Mouse (Mus musculus): ENCODE results near the gene Nfib. TPM values are rescaled to one million over a fixed set of nuclear protein-coding genes. Genes with fewer than 3 reads are reported as not detected.

Gene Nfib
- polyA plus RNA-seq, 1 experiment from 2014 or later = 58.4 TPM

- H3K4me2 ChIP-seq (ENCODE audit: low read depth, low read length, severe bottlenecking) = no peak overlapping the region
- 47% methylated on average over 11 of the region's 11 CpGs for WGBS
- no peaks in the 10 kb centered on the region for H3K36me3 ChIP-seq (ENCODE audit: control insufficient read depth, insufficient read depth, low read length)
- no peak for DNase-seq (ENCODE audit: low spot score)
- no peak overlapping the region for H3K9ac ChIP-seq (ENCODE audit: low read length)
- H3K9me3 ChIP-seq (ENCODE audit: control insufficient read depth, low read length) = no peaks in the 10 kb centered on the region
- H3K27me3 ChIP-seq (ENCODE audit: control insufficient read depth, insufficient read depth, low read length) = no peaks in the 10 kb centered on the region
- ATAC-seq (replicated peaks; ENCODE audit: low FRiP score) = no peak; the same call in 1 of the 2 replicates
- peaks cover 14% of the 10 kb centered on the region for H3K4me1 ChIP-seq (replicated peaks; ENCODE audit: control insufficient read depth, insufficient read depth, low read length)
- H3K27ac ChIP-seq (ENCODE audit: low read depth, low read length) = no peak overlapping the region
- H3K4me3 ChIP-seq (ENCODE audit: low read depth, low read length) = no peak overlapping the region
Measured at GRCm38 (mm10) chr4:82399406-82400380, 305.9 kb downstream of the Nfib start.

DNA sequence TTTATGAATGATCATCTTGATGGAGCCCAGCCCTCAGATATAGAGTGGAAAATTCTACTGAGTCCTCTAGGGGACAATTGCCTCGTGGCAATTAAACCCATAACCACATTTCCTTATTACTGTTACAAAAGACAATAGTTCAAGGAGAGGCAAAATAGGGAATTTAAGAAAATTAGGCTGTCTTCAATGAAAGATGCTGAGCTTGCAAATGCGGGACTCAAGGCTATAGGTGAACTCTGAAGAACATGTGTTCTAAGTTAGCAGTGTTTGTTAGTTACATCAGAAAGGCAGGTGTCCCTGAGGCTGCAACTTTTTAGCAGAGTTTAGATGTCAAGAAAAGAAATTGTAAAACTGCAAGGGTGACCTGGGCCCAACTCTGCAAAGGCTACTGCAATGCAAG is 307.3 kb downstream of the Nfib start:
- no peak overlapping the region for H3K9ac ChIP-seq (ENCODE audit: low read length)
- H3K27me3 ChIP-seq (ENCODE audit: control insufficient read depth, insufficient read depth, low read length) = no peaks in the 10 kb centered on the region
- H3K9me3 ChIP-seq (ENCODE audit: control insufficient read depth, low read length) = no peaks in the 10 kb centered on the region
- no peak overlapping the region for H3K27ac ChIP-seq (ENCODE audit: low read depth, low read length)
- H3K4me1 ChIP-seq (replicated peaks; ENCODE audit: control insufficient read depth, insufficient read depth, low read length) = peaks cover 14% of the 10 kb centered on the region
- H3K4me3 ChIP-seq (ENCODE audit: low read depth, low read length) = no peak overlapping the region
- no peaks in the 10 kb centered on the region for H3K36me3 ChIP-seq (ENCODE audit: control insufficient read depth, insufficient read depth, low read length)
- no peak for DNase-seq (ENCODE audit: low spot score)
- WGBS = 84% methylated on average over 2 of the region's 2 CpGs
- no peak for ATAC-seq (replicated peaks; ENCODE audit: low FRiP score)
- H3K4me2 ChIP-seq (ENCODE audit: low read depth, low read length, severe bottlenecking) = no peak overlapping the region

DNA sequence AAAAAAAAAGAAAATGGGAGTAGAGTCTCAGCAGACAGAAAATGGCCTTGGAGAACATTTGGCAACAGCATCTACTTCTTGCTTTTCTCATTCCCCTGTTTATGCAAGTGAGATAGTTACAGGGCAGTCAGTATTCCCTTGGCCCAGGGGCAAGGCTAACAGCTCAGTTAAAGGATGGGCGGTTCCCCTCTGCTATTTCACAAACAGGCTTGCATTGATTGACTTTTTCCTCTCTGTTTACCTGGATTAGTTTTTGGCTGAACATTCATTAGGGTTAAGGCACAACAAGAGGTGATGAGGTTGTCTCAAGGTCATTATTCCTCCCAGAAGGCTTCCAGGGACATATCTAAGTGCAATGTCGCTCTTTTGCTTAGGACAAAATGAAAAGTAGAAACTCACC is 308.7 kb downstream of the Nfib start:
- H3K9ac ChIP-seq (ENCODE audit: low read length) = no peak overlapping the region
- H3K36me3 ChIP-seq (ENCODE audit: control insufficient read depth, insufficient read depth, low read length) = no peaks in the 10 kb centered on the region
- ATAC-seq (replicated peaks; ENCODE audit: low FRiP score) = no peak
- H3K27me3 ChIP-seq (ENCODE audit: control insufficient read depth, insufficient read depth, low read length) = no peaks in the 10 kb centered on the region
- no peak for DNase-seq (ENCODE audit: low spot score)
- no peak overlapping the region for H3K4me3 ChIP-seq (ENCODE audit: low read depth, low read length)
- H3K4me1 ChIP-seq (replicated peaks; ENCODE audit: control insufficient read depth, insufficient read depth, low read length) = peaks cover 14% of the 10 kb centered on the region
- no peaks in the 10 kb centered on the region for H3K9me3 ChIP-seq (ENCODE audit: control insufficient read depth, low read length)
- no peak overlapping the region for H3K27ac ChIP-seq (ENCODE audit: low read depth, low read length)
- no peak overlapping the region for H3K4me2 ChIP-seq (ENCODE audit: low read depth, low read length, severe bottlenecking)
- 91% methylated on average over 2 of the region's 2 CpGs for WGBS

- WGBS = 81% methylated on average over 4 of the region's 4 CpGs
- Histone ChIP-seq H3K9me3 (ENCODE audit: control insufficient read depth, low read length) (no peaks in the 10 kb centered on the region), H3K9ac (ENCODE audit: low read length) (no peak overlapping the region), H3K36me3 (ENCODE audit: control insufficient read depth, insufficient read depth, low read length) (no peaks in the 10 kb centered on the region), H3K27ac (ENCODE audit: low read depth, low read length) (no peak overlapping the region), H3K4me3 (ENCODE audit: low read depth, low read length) (no peak overlapping the region), H3K4me2 (ENCODE audit: low read depth, low read length, severe bottlenecking) (no peak overlapping the region), H3K27me3 (ENCODE audit: control insufficient read depth, insufficient read depth, low read length) (no peaks in the 10 kb centered on the region), H3K4me1 (replicated peaks; ENCODE audit: control insufficient read depth, insufficient read depth, low read length) (peaks cover 7% of the 10 kb centered on the region; the same call in 1 of the 2 replicates)
- ATAC-seq (replicated peaks; ENCODE audit: low FRiP score) (no peak), DNase-seq (ENCODE audit: low spot score) (no peak)
Measured at GRCm38 (mm10) chr4:82396003-82396402, 309.5 kb downstream of the Nfib start.

GRCm38 (mm10) chr4:82394346-82394745 is 311.2 kb downstream of the Nfib start:
- H3K4me1 ChIP-seq (replicated peaks; ENCODE audit: control insufficient read depth, insufficient read depth, low read length) = no peaks in the 10 kb centered on the region; the same call in 1 of the 2 replicates
- ATAC-seq (replicated peaks; ENCODE audit: low FRiP score) (no peak), DNase-seq (ENCODE audit: low spot score) (no peak)
- H3K4me2 ChIP-seq (ENCODE audit: low read depth, low read length, severe bottlenecking) = no peak overlapping the region
- no peaks in the 10 kb centered on the region for H3K36me3 ChIP-seq (ENCODE audit: control insufficient read depth, insufficient read depth, low read length)
- 89% methylated on average over 4 of the region's 4 CpGs for whole genome bisulfite sequencing
- H3K9ac ChIP-seq (ENCODE audit: low read length) = no peak overlapping the region
- H3K4me3 ChIP-seq (ENCODE audit: low read depth, low read length) = no peak overlapping the region
- H3K27me3 ChIP-seq (ENCODE audit: control insufficient read depth, insufficient read depth, low read length) = no peaks in the 10 kb centered on the region
- no peak overlapping the region for H3K27ac ChIP-seq (ENCODE audit: low read depth, low read length)
- H3K9me3 ChIP-seq (ENCODE audit: control insufficient read depth, low read length) = no peaks in the 10 kb centered on the region

- Histone ChIP-seq H3K9ac (ENCODE audit: low read length) (no peak overlapping the region), H3K9me3 (ENCODE audit: control insufficient read depth, low read length) (no peaks in the 10 kb centered on the region), H3K4me1 (replicated peaks; ENCODE audit: control insufficient read depth, insufficient read depth, low read length) (no peaks in the 10 kb centered on the region; the same call in 1 of the 2 replicates), H3K36me3 (ENCODE audit: control insufficient read depth, insufficient read depth, low read length) (no peaks in the 10 kb centered on the region), H3K4me3 (ENCODE audit: low read depth, low read length) (no peak overlapping the region), H3K27ac (ENCODE audit: low read depth, low read length) (no peak overlapping the region), H3K27me3 (ENCODE audit: control insufficient read depth, insufficient read depth, low read length) (no peaks in the 10 kb centered on the region), H3K4me2 (ENCODE audit: low read depth, low read length, severe bottlenecking) (no peak overlapping the region)
- no peak for ATAC-seq (replicated peaks; ENCODE audit: low FRiP score)
- WGBS = 74% methylated on average over 4 of the region's 4 CpGs
- DNase-seq (ENCODE audit: low spot score) = no peak
Measured at GRCm38 (mm10) chr4:82393021-82393420, 312.5 kb downstream of the Nfib start.

DNA sequence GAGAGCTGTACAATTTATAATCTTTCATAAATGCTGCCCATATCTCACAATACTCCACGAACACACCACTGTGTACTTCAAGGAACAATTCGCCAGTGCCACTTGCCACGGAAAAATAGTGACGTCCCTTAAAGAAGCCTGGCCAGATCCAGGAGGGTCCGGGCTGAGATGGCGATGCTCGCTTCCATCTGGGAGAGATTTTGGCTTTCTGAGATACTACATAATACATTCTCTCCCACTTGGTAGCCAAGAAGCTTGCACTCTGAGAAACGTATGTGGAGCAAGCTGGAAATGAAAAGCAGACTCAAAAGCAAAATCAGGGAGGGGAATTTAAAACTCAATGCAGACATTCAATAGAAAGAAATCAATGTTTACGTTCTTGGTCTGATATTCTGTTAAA is 313.1 kb downstream of the Nfib start:
- Histone ChIP-seq H3K4me3 (ENCODE audit: low read depth, low read length) (no peak overlapping the region), H3K36me3 (ENCODE audit: control insufficient read depth, insufficient read depth, low read length) (no peaks in the 10 kb centered on the region), H3K4me1 (replicated peaks; ENCODE audit: control insufficient read depth, insufficient read depth, low read length) (no peaks in the 10 kb centered on the region; the same call in 1 of the 2 replicates), H3K9me3 (ENCODE audit: control insufficient read depth, low read length) (no peaks in the 10 kb centered on the region), H3K9ac (ENCODE audit: low read length) (no peak overlapping the region), H3K27ac (ENCODE audit: low read depth, low read length) (no peak overlapping the region), H3K4me2 (ENCODE audit: low read depth, low read length, severe bottlenecking) (no peak overlapping the region), H3K27me3 (ENCODE audit: control insufficient read depth, insufficient read depth, low read length) (no peaks in the 10 kb centered on the region)
- 82% methylated on average over 9 of the region's 9 CpGs for WGBS
- ATAC-seq (replicated peaks; ENCODE audit: low FRiP score) (no peak), DNase-seq (ENCODE audit: low spot score) (no peak)

GRCm38 (mm10) chr4:82391726-82392472 is 313.7 kb downstream of the Nfib start:
- H3K27me3 ChIP-seq (ENCODE audit: control insufficient read depth, insufficient read depth, low read length) = no peaks in the 10 kb centered on the region

More at GRCm38 (mm10) chr4:82391726-82392472, 313.7 kb downstream of the Nfib start:
- 66% methylated on average over 6 of the region's 6 CpGs for whole genome bisulfite sequencing
- H3K4me1 ChIP-seq (replicated peaks; ENCODE audit: control insufficient read depth, insufficient read depth, low read length) = no peaks in the 10 kb centered on the region; the same call in 1 of the 2 replicates
- ATAC-seq (replicated peaks; ENCODE audit: low FRiP score) (no peak), DNase-seq (ENCODE audit: low spot score) (no peak)
- no peaks in the 10 kb centered on the region for H3K9me3 ChIP-seq (ENCODE audit: control insufficient read depth, low read length)
- no peak overlapping the region for H3K4me3 ChIP-seq (ENCODE audit: low read depth, low read length)
- no peaks in the 10 kb centered on the region for H3K36me3 ChIP-seq (ENCODE audit: control insufficient read depth, insufficient read depth, low read length)
- no peak overlapping the region for H3K27ac ChIP-seq (ENCODE audit: low read depth, low read length)
- no peak overlapping the region for H3K9ac ChIP-seq (ENCODE audit: low read length)
- no peak overlapping the region for H3K4me2 ChIP-seq (ENCODE audit: low read depth, low read length, severe bottlenecking)
